Mouse (Mus musculus) layer of hippocampus, adult 11-12 months (tissue): ENCODE measurements around the gene BC025920.

Source experiments
- DNase-seq: peaks from one replicate; pipeline ENCODE4 v3.0.0; 2022; ENCODE audit warnings: low spot score

BC025920 gene

GRCm38 (mm10) chr10:81642648-81643448, 36.8 kb downstream of the BC025920 start:
- DNase-seq, result no peak

DNA sequence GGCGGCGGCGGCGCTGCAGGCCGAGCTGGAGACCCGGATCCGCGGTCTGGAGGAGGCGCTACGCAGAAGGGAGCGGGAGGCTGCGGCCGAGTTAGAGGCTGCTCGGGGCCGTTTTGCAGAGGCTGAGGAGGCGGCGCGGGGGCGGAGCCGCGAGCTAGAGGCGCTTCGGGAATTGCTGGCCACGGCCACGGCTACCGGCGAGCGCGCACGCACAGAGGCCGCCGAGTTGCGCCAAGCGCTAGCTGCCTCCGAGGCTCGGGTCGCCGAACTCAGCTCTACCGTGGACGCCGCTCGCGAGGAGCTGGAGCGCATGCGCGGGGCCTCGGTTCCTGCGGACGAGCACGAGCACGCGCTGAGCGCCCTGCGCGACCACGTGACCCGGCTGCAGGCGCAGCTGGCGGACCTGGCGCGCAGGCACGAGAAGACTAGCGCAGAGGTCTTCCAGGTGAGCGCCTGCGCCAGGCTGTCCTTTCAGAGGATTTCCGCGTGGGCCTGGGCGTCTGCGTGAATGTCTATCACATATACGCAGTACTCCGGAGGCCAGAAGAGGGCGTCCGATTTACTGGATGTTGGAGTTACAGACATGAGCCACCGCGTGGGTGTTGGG, 37.5 kb downstream of the BC025920 start:
- DNase-seq, result peak; percentile 95

DNA sequence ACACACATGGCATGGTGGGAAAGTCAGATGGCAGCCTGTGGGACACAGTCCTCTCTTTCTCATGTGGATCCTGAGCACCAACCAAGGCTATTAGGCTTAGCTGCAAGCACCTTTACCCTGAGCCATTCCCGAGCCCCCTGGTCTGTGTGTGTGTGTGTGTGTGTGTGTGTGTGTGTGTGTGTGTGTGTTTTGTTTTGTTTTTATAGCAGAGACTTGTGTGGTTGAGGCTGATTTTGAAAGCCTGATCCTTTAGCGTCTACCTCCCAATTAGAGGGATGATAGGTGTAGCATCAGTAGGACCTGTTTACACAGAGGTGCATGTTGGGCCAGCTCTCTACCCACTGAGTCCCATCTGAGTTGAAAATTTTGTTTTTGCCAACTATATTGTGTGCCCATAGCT, 38.1 kb downstream of the BC025920 start:
- DNase-seq, result peak; percentile 4

- DNase-seq, result peak; percentile 13
Measured at GRCm38 (mm10) chr10:81644716-81645115, 38.6 kb downstream of the BC025920 start.

DNA sequence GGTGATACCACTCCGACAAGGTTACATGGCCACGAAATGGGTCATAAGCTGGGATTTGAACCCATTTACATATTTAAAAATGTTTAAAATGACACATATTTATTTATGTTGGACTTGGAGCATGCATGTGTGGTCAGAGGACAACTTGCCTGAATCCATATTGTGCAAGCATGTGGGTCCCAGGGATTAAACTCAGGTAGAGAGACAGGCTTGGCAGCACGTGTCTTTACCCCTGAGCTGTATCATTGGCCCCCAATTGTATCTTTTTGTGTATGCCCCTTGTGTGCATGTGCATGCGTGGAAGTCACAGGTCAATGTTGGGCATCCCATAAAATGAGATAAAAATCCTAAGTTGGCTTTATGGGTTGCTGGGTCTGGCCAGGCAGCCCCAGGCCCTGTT, 39.3 kb downstream of the BC025920 start:
- no peak for DNase-seq

- DNase-seq, result peak; percentile 14
Measured at GRCm38 (mm10) chr10:81646015-81646555, 40.0 kb downstream of the BC025920 start.

- DNase-seq, result peak; percentile 91
Measured at GRCm38 (mm10) chr10:81648803-81649775, 43.0 kb downstream of the BC025920 start, which contains the start of gene Gm10778. Gm10778 (plus strand) TSS chr10:81649059.

DNA sequence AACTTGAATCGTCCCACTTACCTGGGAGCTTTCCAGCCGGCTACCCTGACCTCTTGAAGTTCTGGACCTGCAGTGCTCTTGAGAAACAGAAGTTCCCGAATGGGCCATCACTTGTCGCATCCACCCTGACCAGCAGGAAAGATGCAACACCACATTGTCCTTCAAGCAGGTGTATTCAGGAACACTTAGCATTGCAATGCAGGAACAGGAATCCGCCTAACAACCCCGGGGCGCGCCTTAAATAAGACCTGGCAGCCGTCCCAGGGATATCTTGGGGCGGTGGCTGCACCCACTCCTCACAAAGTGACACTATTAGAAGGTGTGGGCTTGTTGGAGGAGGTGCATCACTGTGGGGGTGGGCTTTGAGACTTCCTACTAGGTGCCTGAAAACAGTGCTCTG, 49.1 kb downstream of the BC025920 start:
- no peak for DNase-seq

- DNase-seq, result no peak
Measured at GRCm38 (mm10) chr10:81656174-81656573, 50.1 kb downstream of the BC025920 start.
